Mouse (Mus musculus): ENCODE measurements at regions not wholly inside any gene's neighbourhood (a gene's known extent, or its start where the extent isn't known, plus 50 kb on each side); places are given as distances from the start of the nearest gene placed in this dataset.

DNA sequence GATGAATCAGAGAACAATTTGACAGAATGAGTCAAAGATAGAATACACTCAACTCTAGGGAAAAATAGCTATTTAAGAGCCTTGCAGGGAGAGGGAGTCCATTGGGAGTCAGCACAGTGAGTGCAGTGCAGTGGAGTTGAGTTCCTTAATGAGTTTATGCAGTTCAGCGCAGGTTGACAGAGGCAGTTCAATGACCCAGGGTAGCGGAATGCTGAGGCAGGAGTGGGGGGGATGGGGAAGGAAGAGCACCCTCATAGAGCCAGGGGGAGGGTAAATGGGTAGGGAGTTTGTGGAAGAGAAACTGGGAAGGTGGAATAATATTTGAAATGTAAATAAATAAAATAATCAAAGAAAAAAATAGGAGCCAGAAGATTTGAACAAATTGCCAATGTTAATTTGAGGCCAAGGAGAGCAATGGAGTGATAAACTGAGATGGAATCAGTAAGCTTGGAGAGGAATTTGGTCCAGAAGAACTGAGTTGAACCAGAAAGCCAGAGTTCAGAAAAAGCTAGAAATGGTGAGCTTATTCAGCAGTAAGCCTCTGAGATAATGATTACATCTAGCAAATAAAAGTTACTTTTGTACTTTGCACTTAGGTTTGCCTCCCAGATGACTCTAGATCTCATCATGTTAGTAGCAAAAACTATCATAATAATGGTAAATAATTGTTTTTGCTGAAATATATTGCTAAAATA is 209.6 kb upstream of the Nrg3 start:
- TF ChIP-seq CTCF (IDR thresholded peaks at IDR 0.05) = no peak
- Histone ChIP-seq H3K27ac (no peak overlapping the region), H3K4me3 (no peak overlapping the region)
- no peak for DNase-seq (ENCODE audit: extremely low spot score in 1 of 2, low spot score in 2 of 2)
- intact Hi-C loops (cut with DNase I) = no loop called here

DNA sequence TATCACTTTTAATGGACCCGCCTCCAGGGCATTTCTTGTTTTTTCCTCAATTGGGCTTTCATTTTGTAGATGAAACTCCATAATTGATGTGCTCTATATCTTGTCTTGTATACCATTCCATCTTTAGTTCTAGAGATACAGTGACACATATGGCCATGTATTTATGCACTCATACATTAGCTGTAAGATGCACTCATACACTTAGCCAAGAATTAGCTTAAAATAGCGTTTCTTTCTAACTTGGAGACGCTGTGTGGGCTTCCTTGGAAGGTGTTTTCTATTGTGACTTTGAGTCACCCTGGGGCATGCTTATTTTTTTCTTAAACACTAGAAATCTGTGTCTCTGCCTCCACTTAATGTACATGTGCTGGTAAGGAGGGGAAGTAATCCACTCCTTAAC is 205.3 kb upstream of the Nrg3 start:
- Histone ChIP-seq H3K4me3 (no peak overlapping the region), H3K27ac (no peak overlapping the region)
- intact Hi-C loops (cut with DNase I) = loop anchor here (5.0 kb wide), 1 partner anchor 629 kb away; no protein-coding TSS in a partner anchor
- no peak for DNase-seq (ENCODE audit: extremely low spot score in 1 of 2, low spot score in 2 of 2)
- no peak for TF ChIP-seq CTCF (IDR thresholded peaks at IDR 0.05)

DNA sequence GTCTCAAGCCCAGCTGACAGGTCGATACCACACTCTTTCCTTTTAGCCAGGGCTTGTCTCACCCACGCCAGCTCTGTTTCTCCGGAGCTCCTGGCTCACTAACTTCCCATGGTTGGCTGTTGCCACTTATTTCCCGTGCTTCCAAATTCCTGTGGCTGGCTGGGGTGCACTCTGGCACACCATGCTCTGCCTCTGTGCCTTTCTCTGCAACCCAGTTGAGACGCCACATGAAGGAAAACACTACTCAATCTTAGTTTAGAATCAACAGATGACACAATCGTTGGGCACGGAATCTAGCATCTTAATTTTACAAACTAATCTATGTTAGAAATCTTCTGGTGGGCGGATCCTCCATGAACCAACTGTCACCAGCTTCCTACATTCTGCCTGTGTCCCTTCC is 204.7 kb upstream of the Nrg3 start:
- H3K4me3 ChIP-seq = no peak overlapping the region
- no peak for TF ChIP-seq CTCF (IDR thresholded peaks at IDR 0.05)
- DNase-seq (ENCODE audit: extremely low spot score in 1 of 2, low spot score in 2 of 2) = peak in 1 of 2 experiments; percentile 18
- intact Hi-C loops (cut with DNase I) = loop anchor here (5.0 kb wide), 1 partner anchor 630 kb away; no protein-coding TSS in a partner anchor
- no peak overlapping the region for H3K27ac ChIP-seq

DNA sequence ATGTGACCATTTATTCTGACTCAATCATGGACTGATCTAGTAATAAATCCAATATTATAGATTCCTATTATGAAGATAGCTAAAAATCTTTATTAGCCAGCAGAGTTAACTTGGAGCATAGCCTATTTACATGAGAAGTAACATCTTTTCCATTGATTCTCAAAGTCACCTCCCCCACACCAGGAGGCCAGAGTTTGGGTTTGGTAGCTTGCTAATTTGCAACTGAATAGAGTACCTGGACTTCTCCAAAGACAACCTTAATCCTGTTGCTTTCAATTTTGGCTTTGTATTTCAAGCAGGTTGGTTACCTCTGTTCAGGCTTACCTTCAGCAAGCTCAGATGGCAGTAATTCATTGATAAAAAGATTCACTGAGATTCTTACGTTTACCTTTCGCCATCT is 165.9 kb upstream of the Nrg3 start:
- TF ChIP-seq CTCF (IDR thresholded peaks at IDR 0.05) = no peak
- intact Hi-C loops (cut with DNase I) = no loop called here
- H3K27ac ChIP-seq = no peak overlapping the region
- DNase-seq (ENCODE audit: extremely low spot score in 1 of 2, low spot score in 2 of 2) = no peak
- H3K4me3 ChIP-seq = no peak overlapping the region
